Mouse (Mus musculus): ENCODE data around the gene Akap6. TPM values are rescaled to one million over a fixed set of nuclear protein-coding genes. Genes with fewer than 3 reads are reported as not detected.

Gene Akap6
- polyA plus RNA-seq, 1 experiment from 2014 or later, result 0.11 TPM

DNA sequence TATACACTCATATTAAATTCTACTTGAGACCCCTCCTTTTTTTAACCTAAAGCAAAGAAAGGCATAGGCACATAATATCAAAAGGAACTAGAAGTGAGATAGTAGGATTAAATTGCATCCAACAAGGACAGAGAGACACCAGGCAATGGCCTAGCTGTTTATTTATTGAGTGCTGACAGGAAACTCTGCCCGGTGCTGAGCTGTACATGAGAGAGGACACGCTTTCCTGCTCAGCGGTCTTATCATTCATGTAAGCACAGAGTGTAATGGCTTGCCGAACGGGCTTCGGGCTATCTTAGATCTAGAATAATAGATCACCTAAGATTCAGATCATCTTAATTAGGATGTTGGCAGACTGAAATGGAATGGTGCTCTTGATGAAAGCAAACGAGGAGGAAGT, 245.1 kb downstream of the Akap6 start:
- Histone ChIP-seq H3K4me3 (replicated peaks; ENCODE audit: low read depth, low read length) (no peak overlapping the region), H3K36me3 (ENCODE audit: insufficient read depth, low read length) (no peaks in the 10 kb centered on the region), H3K27ac (no peak overlapping the region), H3K4me1 (replicated peaks; ENCODE audit: insufficient read depth, low read length) (no peaks in the 10 kb centered on the region), H3K9me3 (replicated peaks; ENCODE audit: low read length) (no peaks in the 10 kb centered on the region), H3K9ac (ENCODE audit: low read depth, low read length) (no peak overlapping the region), H3K27me3 (ENCODE audit: insufficient read depth, low read length) (no peaks in the 10 kb centered on the region), H3K4me2 (ENCODE audit: low read length) (no peak overlapping the region)
- peak; percentile 21 for DNase-seq (ENCODE audit: low spot score)
- ATAC-seq (replicated peaks; ENCODE audit: low FRiP score, low read depth), result no peak
- 27% methylated on average over 7 of the region's 7 CpGs for WGBS
- TF ChIP-seq CTCF (IDR thresholded peaks at IDR 0.05; ENCODE audit: low read depth), result no peak

DNA sequence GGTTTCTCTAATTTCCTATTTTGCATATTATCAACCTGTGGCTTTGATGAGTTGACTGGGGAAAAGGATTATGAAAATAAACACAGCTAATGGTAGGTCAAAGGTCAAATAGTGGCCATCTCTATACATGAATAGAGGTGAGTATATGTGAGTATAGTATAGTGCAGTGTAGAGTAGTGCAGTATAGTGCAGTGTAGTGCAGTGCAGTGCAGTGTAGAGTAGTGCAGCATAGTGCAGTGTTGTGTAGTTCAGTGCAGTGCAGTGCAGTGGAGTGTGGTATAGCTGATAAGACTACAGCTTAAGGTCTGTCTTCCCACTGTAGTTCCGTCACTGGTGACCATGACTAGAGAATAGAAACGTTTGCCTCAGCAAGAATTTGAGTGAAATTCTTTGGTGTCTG, 245.8 kb downstream of the Akap6 start:
- 89% methylated on average over 2 of the region's 2 CpGs for WGBS

GRCm38 (mm10) chr12:52950660-52951059, 251.5 kb downstream of the Akap6 start:
- no peaks in the 10 kb centered on the region for H3K9me3 ChIP-seq (replicated peaks; ENCODE audit: low read length)
- no peak for TF ChIP-seq CTCF (IDR thresholded peaks at IDR 0.05; ENCODE audit: low read depth)
- no peak overlapping the region for H3K4me3 ChIP-seq (replicated peaks; ENCODE audit: low read depth, low read length)
- ATAC-seq (replicated peaks; ENCODE audit: low FRiP score, low read depth) (no peak), DNase-seq (ENCODE audit: low spot score) (no peak)
- no peak overlapping the region for H3K27ac ChIP-seq
- 61% methylated on average over 4 of the region's 4 CpGs for WGBS
- H3K4me2 ChIP-seq (ENCODE audit: low read length), result no peak overlapping the region
- H3K36me3 ChIP-seq (ENCODE audit: insufficient read depth, low read length), result no peaks in the 10 kb centered on the region
- H3K9ac ChIP-seq (ENCODE audit: low read depth, low read length), result no peak overlapping the region
- no peaks in the 10 kb centered on the region for H3K27me3 ChIP-seq (ENCODE audit: insufficient read depth, low read length)
- no peaks in the 10 kb centered on the region for H3K4me1 ChIP-seq (replicated peaks; ENCODE audit: insufficient read depth, low read length)

More for the DNA sequence above, 245.8 kb downstream of the Akap6 start:
- Histone ChIP-seq H3K4me3 (replicated peaks; ENCODE audit: low read depth, low read length) (no peak overlapping the region), H3K36me3 (ENCODE audit: insufficient read depth, low read length) (no peaks in the 10 kb centered on the region), H3K4me1 (replicated peaks; ENCODE audit: insufficient read depth, low read length) (no peaks in the 10 kb centered on the region), H3K27me3 (ENCODE audit: insufficient read depth, low read length) (no peaks in the 10 kb centered on the region), H3K4me2 (ENCODE audit: low read length) (no peak overlapping the region), H3K27ac (no peak overlapping the region), H3K9me3 (replicated peaks; ENCODE audit: low read length) (no peaks in the 10 kb centered on the region), H3K9ac (ENCODE audit: low read depth, low read length) (no peak overlapping the region)
- ATAC-seq (replicated peaks; ENCODE audit: low FRiP score, low read depth), result no peak
- DNase-seq (ENCODE audit: low spot score), result no peak
- TF ChIP-seq CTCF (IDR thresholded peaks at IDR 0.05; ENCODE audit: low read depth), result no peak

DNA sequence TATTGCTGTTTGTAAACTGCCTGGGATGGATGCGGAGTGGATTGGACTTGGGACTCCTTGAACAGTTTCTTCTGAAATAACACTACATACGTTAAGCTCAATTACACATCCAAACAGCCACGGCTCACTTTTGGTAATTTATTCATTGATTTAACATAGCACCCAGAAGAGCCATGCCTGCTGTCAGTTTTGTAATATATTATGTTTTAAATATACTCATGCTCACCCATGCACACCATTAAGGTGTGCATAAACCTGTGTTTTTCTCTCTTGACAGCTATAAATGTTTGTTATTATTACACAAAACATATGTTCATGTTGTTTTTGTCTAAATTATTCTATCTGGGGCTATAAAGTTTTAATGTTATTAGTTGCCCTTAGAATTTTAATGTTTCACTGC, 258.4 kb downstream of the Akap6 start:
- Histone ChIP-seq H3K9me3 (replicated peaks; ENCODE audit: low read length) (no peaks in the 10 kb centered on the region), H3K4me2 (ENCODE audit: low read length) (no peak overlapping the region), H3K36me3 (ENCODE audit: insufficient read depth, low read length) (no peaks in the 10 kb centered on the region), H3K27ac (no peak overlapping the region), H3K4me1 (replicated peaks; ENCODE audit: insufficient read depth, low read length) (no peaks in the 10 kb centered on the region), H3K9ac (ENCODE audit: low read depth, low read length) (no peak overlapping the region), H3K4me3 (replicated peaks; ENCODE audit: low read depth, low read length) (no peak overlapping the region), H3K27me3 (ENCODE audit: insufficient read depth, low read length) (no peaks in the 10 kb centered on the region)
- DNase-seq (ENCODE audit: low spot score), result no peak
- 38% methylated on average over 3 of the region's 3 CpGs for WGBS
- TF ChIP-seq CTCF (IDR thresholded peaks at IDR 0.05; ENCODE audit: low read depth), result no peak
- no peak for ATAC-seq (replicated peaks; ENCODE audit: low FRiP score, low read depth)

GRCm38 (mm10) chr12:52957994-52958393, 258.8 kb downstream of the Akap6 start:
- no peaks in the 10 kb centered on the region for H3K9me3 ChIP-seq (replicated peaks; ENCODE audit: low read length)
- ATAC-seq (replicated peaks; ENCODE audit: low FRiP score, low read depth) (no peak), DNase-seq (ENCODE audit: low spot score) (no peak)
- H3K4me3 ChIP-seq (replicated peaks; ENCODE audit: low read depth, low read length), result no peak overlapping the region
- WGBS, result 31% methylated on average over 3 of the region's 3 CpGs
- no peaks in the 10 kb centered on the region for H3K27me3 ChIP-seq (ENCODE audit: insufficient read depth, low read length)
- no peaks in the 10 kb centered on the region for H3K4me1 ChIP-seq (replicated peaks; ENCODE audit: insufficient read depth, low read length)
- no peak overlapping the region for H3K9ac ChIP-seq (ENCODE audit: low read depth, low read length)
- no peak overlapping the region for H3K27ac ChIP-seq
- no peak for TF ChIP-seq CTCF (IDR thresholded peaks at IDR 0.05; ENCODE audit: low read depth)
- H3K36me3 ChIP-seq (ENCODE audit: insufficient read depth, low read length), result no peaks in the 10 kb centered on the region
- H3K4me2 ChIP-seq (ENCODE audit: low read length), result no peak overlapping the region

GRCm38 (mm10) chr12:52991745-52992144, 292.6 kb downstream of the Akap6 start:
- Histone ChIP-seq H3K27me3 (ENCODE audit: insufficient read depth, low read length) (no peaks in the 10 kb centered on the region), H3K9me3 (replicated peaks; ENCODE audit: low read length) (no peaks in the 10 kb centered on the region), H3K36me3 (ENCODE audit: insufficient read depth, low read length) (no peaks in the 10 kb centered on the region), H3K27ac (no peak overlapping the region), H3K4me2 (ENCODE audit: low read length) (no peak overlapping the region), H3K4me1 (replicated peaks; ENCODE audit: insufficient read depth, low read length) (no peaks in the 10 kb centered on the region), H3K9ac (ENCODE audit: low read depth, low read length) (no peak overlapping the region), H3K4me3 (replicated peaks; ENCODE audit: low read depth, low read length) (no peak overlapping the region)
- no peak for DNase-seq (ENCODE audit: low spot score)
- WGBS, result 51% methylated on average over 6 of the region's 6 CpGs
- no peak for TF ChIP-seq CTCF (IDR thresholded peaks at IDR 0.05; ENCODE audit: low read depth)
- no peak for ATAC-seq (replicated peaks; ENCODE audit: low FRiP score, low read depth)

GRCm38 (mm10) chr12:53012336-53012735, 313.2 kb downstream of the Akap6 start:
- 4% methylated on average over 3 of the region's 3 CpGs for WGBS

More at GRCm38 (mm10) chr12:53012336-53012735, 313.2 kb downstream of the Akap6 start:
- 0 out of 2 replicates have a peak, but pooled peaks cover 4% of the 10 kb centered on the region for H3K4me1 ChIP-seq (replicated peaks; ENCODE audit: insufficient read depth, low read length)
- H3K27me3 ChIP-seq (ENCODE audit: insufficient read depth, low read length), result no peaks in the 10 kb centered on the region
- H3K27ac ChIP-seq, result no peak overlapping the region
- H3K9ac ChIP-seq (ENCODE audit: low read depth, low read length), result no peak overlapping the region
- no peak overlapping the region for H3K4me2 ChIP-seq (ENCODE audit: low read length)
- ATAC-seq (replicated peaks; ENCODE audit: low FRiP score, low read depth), result no peak; the same call in 1 of the 2 replicates
- H3K9me3 ChIP-seq (replicated peaks; ENCODE audit: low read length), result no peaks in the 10 kb centered on the region
- no peaks in the 10 kb centered on the region for H3K36me3 ChIP-seq (ENCODE audit: insufficient read depth, low read length)
- no peak for TF ChIP-seq CTCF (IDR thresholded peaks at IDR 0.05; ENCODE audit: low read depth)
- peak; percentile 68 for DNase-seq (ENCODE audit: low spot score)
- H3K4me3 ChIP-seq (replicated peaks; ENCODE audit: low read depth, low read length), result no peak overlapping the region
